Mouse (Mus musculus): ENCODE data around the gene Mvd.

DNA sequence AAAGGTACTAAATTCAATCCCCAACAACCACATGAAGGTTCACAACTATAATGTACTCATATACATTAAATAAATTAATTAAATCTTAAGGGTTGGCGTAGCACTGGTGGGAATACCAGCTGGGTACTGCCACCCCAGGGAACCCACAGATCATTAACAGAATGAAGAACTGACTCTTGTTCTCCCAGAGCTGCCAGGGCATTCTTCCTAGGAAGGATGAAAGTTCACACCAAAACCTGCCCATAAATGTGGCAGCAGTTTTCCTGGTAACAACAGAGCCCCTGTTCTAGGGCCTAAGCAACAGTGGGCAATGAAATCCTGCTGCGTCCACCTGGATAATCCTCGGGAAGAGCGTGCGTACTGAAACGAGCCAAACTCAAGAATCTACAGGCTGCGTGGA lies 866 bp downstream of the Mvd start:
- no peak for TF ChIP-seq CTCF (IDR thresholded peaks at IDR 0.05; ENCODE audit: borderline replicate concordance, insufficient read depth, low read length)
- no peak for TF ChIP-seq POLR2A (IDR thresholded peaks at IDR 0.05; ENCODE audit: low read depth, low read length)
